Mouse (Mus musculus) skeletal muscle tissue, adult 2 months (tissue): ENCODE data around the gene Slc13a4.

Experiments used
- DNase-seq: peaks from one replicate; pipeline ENCODE4 v3.0.0-alpha.2; 2012; ENCODE audit warnings: low read depth, low spot score

Gene Slc13a4

GRCm38 (mm10) chr6:35308037-35308436 lies at the start of gene Slc13a4:
Slc13a4 (minus strand) TSS chr6:35308131.
- no peak for DNase-seq

- DNase-seq: no peak
Observed at GRCm38 (mm10) chr6:35355320-35355719, 47.4 kb upstream of the Slc13a4 start.

GRCm38 (mm10) chr6:35354622-35354998 lies 46.7 kb upstream of the Slc13a4 start:
- DNase-seq: no peak

GRCm38 (mm10) chr6:35353846-35354621 lies 46.1 kb upstream of the Slc13a4 start:
- DNase-seq: no peak

- no peak for DNase-seq
Observed at GRCm38 (mm10) chr6:35353416-35353815, 45.5 kb upstream of the Slc13a4 start.

- DNase-seq: no peak
Observed at GRCm38 (mm10) chr6:35352867-35353266, 44.9 kb upstream of the Slc13a4 start.

- DNase-seq: no peak
Observed at GRCm38 (mm10) chr6:35351826-35352225, 43.9 kb upstream of the Slc13a4 start.

- DNase-seq: peak; percentile 86
Observed at GRCm38 (mm10) chr6:35349784-35350183, 41.9 kb upstream of the Slc13a4 start.

GRCm38 (mm10) chr6:35338640-35339039 lies 30.7 kb upstream of the Slc13a4 start:
- DNase-seq: no peak

GRCm38 (mm10) chr6:35337836-35338235 lies 29.9 kb upstream of the Slc13a4 start:
- no peak for DNase-seq

GRCm38 (mm10) chr6:35335452-35335851 lies 27.5 kb upstream of the Slc13a4 start:
- DNase-seq: no peak

GRCm38 (mm10) chr6:35334278-35334677 lies 26.3 kb upstream of the Slc13a4 start:
- DNase-seq: no peak

- DNase-seq: no peak
Observed at GRCm38 (mm10) chr6:35333632-35334031, 25.7 kb upstream of the Slc13a4 start.

- no peak for DNase-seq
Observed at GRCm38 (mm10) chr6:35330834-35331233, 22.9 kb upstream of the Slc13a4 start.

GRCm38 (mm10) chr6:35329956-35330355 lies 22.0 kb upstream of the Slc13a4 start:
- no peak for DNase-seq

- DNase-seq: peak; percentile 79
Observed at GRCm38 (mm10) chr6:35326111-35326515, 18.2 kb upstream of the Slc13a4 start, which contains the start of gene Fam180a. Fam180a (minus strand) TSS chr6:35326141.

GRCm38 (mm10) chr6:35324306-35324705 lies 16.4 kb upstream of the Slc13a4 start:
- peak; percentile 72 for DNase-seq

- DNase-seq: no peak
Observed at GRCm38 (mm10) chr6:35323046-35323445, 15.1 kb upstream of the Slc13a4 start.

- no peak for DNase-seq
Observed at GRCm38 (mm10) chr6:35321105-35321504, 13.2 kb upstream of the Slc13a4 start.

- DNase-seq: no peak
Observed at GRCm38 (mm10) chr6:35319850-35320249, 11.9 kb upstream of the Slc13a4 start.

- no peak for DNase-seq
Observed at GRCm38 (mm10) chr6:35313520-35313919, 5.6 kb upstream of the Slc13a4 start.

- peak; percentile 19 for DNase-seq
Observed at GRCm38 (mm10) chr6:35309406-35309805, 1.5 kb upstream of the Slc13a4 start.

GRCm38 (mm10) chr6:35307136-35307535 lies 795 bp downstream of the Slc13a4 start:
- DNase-seq: no peak
